Mouse (Mus musculus): Measurements from ENCODE around the gene Trmt1.

DNA sequence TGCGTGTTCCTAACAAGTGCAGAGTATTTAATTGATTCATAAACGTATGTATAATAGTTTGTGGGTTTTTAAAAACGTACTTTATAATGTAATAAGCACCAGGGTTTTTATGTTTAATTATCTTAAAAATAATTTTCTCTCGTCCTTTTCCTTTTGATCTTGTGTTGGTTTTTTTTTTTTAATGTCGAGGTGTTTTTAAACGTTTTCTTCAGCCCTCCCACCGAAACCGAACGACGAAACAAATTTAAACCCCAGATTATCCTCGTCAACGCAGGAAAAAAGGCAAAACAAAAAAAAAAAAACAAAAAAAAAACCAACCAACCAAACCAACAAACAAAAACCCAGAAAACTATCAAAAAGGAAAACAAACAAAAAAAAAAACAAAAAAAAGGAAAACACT is 19.9 kb downstream of the Trmt1 start:
- TF ChIP-seq CTCF (conservative IDR thresholded peaks at IDR 0.05 in 1 of 2, IDR thresholded peaks at IDR 0.05 in 1 of 2; ENCODE audit: low read depth in 2 of 2, low read length in 2 of 2) (no peak), ELF1 (IDR thresholded peaks at IDR 0.05; ENCODE audit: low read depth, low read length) (no peak), POLR2A (IDR thresholded peaks at IDR 0.05; ENCODE audit: low read depth, low read length) (0 out of 2 replicates have a peak, but pooled peaks have one; percentile 1), JUND (conservative IDR thresholded peaks at IDR 0.05; ENCODE audit: low read depth, low read length) (no peak), IRF4 (IDR thresholded peaks at IDR 0.05; ENCODE audit: low read depth, low read length) (no peak), ZNF384 (IDR thresholded peaks at IDR 0.05; ENCODE audit: low read depth, low read length) (0 out of 2 replicates have a peak, but pooled peaks have one; percentile 11)
